Mouse (Mus musculus) left cerebral cortex, postnatal 14 days (tissue): ENCODE results near the gene Safb. TPM values are rescaled to one million over a fixed set of nuclear protein-coding genes. Genes with fewer than 3 reads are reported as not detected.
"Not testable (repeated sequence)": the region's sequence is repeated elsewhere in the genome, so short reads cannot be mapped to it uniquely, and the experiment has no call there.

Experiments
- DNase-seq, 2 experiments: peaks; one replicate each; pipeline ENCODE4 v3.0.0; 2021 to 2022; ENCODE audit warnings: low spot score in 2 of 2, mixed read lengths in 1 of 2
- intact Hi-C: fragments of 180-260 bp; cut with DNase I; formaldehyde crosslinking; loops from one replicate; pipeline ENCODE4 v1.15.1; 2025
- total RNA-seq, 2 experiments: library from RNA; stranded (reverse); gene quantifications; 2 replicates each; pipeline ENCODE4 v1.2.3; 2021

The Safb gene
- total RNA-seq, 2 experiments from 2014 or later, result 136 to 137 TPM

DNA sequence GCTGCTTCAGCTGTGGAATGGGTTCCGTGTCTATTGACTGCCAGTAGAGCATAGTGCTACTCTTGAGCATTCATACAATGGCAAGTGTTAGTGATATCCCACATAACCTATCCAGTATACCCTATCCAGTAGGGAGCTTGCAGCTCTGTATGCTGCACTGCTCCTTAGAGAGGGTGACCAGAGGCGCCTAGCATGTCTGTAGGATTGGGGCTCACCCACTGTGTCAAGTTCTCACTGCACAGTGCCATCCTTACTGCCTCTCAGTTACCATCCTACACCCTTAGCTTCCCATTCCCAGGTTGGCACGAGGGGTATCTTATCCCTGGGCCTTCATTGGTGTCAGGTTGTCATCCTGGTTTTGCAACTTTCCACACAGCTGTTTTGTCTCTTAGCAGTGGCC lies 19.8 kb downstream of the Safb start:
- intact Hi-C loops, result no loop called here
- DNase-seq, result no peak

DNA sequence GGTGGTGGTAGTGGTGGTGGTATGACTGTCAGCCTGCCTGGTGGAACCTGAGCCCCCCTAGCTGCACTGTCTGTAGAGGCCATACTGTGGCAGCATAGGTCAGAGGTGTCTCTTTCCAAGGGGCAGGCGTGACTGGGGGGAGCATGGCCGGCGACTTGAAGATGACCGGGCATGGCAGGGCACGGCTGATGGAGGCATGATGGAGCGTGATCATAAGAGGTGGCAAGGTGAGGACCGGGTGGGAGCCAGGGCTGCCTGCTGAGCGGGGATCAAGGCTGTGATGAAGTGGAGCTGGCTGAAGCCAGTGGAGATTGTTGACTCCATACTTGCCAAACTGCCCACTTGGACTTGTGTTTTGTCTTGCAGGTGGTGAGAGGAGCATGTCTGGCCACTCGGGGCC lies 20.8 kb downstream of the Safb start:
- intact Hi-C loops, result no loop called here
- no peak for DNase-seq

DNA sequence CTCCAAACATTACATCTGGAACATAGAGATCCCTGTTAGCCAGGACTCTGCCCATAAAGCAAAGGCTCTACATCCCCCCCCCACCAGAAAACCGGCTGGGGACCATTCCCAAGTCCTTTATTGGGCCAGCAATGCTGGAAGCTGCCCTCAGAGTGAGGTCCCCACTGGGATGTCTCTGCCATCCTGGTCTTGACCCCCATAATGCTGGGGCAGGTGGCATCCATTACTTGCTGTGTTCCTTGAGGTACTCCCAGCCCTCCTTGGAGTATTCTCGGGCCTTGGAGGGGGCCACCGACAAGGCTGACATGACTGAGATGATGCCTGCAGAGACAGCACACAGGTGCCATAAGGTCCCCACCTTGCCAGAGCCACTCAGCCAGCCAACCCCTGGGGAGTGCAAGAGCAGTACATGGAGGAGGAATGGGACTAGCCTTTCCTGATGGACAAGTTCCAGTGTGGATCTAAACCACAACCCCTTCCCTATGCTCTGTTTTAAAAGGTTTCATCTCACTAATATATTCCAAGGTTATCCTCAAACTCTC lies 23.0 kb downstream of the Safb start:
- no peak for DNase-seq
- intact Hi-C loops, result no loop called here

DNA sequence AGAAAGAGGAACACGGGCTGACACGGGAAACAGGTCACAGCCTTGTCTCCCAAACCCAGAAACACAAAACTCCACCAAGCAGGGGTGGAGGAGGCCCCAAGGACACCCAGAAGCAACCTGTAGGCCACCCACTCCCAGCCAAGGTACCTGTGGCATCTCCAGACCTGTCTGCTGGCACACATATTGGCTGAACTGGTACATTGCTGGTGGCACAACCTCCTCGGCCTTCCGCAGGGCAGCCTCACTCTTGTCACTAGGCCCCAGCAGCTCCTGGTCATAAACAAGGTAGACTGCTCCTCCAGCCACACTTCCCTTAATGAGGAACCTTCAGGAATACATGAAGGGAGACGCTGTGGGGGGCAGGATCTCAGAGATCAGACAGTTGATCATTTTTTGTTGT lies 24.1 kb downstream of the Safb start:
- intact Hi-C loops, result no loop called here
- no peak for DNase-seq

DNA sequence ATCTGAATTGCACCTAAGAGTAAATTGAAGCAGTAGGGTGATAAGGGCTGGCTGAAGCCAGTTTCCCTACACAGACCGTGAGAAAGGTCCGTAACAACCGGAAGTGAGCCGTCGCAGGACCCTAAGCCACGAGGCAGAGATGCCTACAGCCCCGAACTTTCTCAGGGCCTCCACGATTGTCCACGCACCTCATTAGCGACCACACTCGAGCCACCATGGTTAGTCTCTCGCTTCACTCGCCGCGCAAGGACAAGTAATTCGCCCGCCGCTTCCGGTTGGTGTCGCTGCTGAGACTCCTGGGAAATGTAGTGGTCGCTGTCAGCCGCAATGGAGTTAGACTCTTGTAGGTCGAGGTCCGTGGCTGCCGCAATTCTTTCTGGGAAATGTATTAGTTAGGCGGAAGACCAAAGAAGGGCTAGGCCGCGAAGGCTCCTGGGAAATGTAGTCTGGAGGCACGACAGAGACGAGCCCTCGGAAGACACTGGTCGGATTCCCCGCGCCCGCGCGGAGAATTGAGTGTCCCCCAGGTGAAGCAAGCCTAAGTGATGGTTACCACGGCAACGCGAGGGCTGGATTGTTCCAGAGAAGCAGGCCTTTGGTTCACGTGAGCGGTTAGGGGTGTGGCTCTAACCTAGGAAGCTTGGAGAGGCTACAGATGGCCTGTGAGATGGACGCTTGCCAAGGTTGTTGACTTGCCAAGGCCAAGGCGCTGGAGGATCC lies 25.0 kb downstream of the Safb start, which contains the start of gene 2410015M20Rik:
Gene 2410015M20Rik (minus strand): TSS at position 320 of the 720 bp plus-strand sequence.
- intact Hi-C loops, result no loop called here
- peak; percentile 97 to 98 for DNase-seq

DNA sequence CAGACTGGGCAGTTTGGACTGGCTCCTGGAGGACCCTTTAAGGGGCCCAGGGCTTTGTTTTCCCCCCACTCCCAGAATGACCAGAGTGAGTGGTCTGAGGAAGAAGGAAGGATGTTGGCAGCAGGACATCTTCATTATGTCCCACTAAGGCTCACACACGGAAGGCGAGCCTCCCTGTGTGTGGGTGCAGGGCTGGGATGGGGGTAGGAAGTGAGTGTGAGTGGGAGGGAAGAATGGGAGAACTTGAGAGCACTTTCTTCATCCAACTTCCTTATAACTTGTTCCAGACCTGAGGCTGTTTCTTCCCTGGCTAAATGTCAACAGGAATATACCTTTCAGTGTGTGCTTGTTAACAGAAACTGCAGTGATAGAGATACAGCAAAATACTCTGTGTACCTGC lies 26.7 kb downstream of the Safb start:
- intact Hi-C loops, result no loop called here
- DNase-seq, result no peak

DNA sequence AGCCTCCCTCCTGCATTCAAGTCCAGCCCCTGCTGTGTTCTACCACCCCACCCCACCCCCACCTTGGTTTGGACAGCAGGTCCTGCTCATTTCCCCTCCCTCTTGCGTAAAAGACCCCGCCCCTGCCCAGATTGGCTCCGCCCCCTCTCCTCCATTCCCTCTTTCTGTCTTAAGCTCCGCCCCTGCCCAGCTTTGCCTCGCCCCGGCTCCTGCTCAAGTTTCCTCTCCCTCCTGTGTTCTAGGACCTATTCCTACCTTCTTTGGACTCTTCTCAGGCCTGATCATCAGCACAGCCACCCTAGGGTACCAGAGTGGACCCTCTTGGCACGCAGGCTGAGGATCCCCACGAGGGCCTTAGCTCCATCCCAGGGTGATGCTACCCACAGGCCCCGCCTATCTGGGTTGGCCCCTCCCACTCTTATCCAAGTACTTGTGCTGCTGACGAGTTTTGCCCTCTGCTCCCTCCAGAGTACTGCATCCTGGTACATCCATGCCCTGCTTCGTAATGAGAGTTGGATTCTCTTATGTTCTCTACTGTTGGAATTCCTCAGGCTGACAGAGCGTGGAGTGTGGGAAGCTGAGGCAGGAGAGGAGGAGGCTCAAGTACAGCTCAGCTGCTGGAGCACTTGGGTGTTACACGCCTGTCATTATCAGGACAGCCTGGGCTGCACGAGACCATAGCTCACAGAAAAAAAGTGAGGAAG lies 27.4 kb downstream of the Safb start:
- no peak for DNase-seq
- intact Hi-C loops, result no loop called here

DNA sequence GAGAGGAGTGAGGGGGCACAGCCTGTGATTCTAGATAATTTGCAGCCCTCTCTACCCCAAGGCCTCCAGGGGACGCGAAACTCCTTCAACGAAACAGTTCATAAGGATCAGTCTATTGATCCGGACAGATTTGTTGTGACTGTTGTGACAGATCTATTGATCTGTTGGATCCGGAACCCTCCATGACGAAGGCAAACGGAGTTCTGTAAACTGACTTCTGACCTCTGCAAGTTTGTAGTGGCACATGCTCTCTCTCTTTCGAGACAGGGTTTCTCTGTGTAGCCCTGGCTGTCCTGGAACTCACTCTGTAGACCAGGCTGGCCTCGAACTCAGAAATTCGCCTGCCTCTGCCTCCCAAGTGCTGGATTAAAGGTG lies 27.9 kb downstream of the Safb start:
- intact Hi-C loops, DNase-seq: not testable (repeated sequence)

DNA sequence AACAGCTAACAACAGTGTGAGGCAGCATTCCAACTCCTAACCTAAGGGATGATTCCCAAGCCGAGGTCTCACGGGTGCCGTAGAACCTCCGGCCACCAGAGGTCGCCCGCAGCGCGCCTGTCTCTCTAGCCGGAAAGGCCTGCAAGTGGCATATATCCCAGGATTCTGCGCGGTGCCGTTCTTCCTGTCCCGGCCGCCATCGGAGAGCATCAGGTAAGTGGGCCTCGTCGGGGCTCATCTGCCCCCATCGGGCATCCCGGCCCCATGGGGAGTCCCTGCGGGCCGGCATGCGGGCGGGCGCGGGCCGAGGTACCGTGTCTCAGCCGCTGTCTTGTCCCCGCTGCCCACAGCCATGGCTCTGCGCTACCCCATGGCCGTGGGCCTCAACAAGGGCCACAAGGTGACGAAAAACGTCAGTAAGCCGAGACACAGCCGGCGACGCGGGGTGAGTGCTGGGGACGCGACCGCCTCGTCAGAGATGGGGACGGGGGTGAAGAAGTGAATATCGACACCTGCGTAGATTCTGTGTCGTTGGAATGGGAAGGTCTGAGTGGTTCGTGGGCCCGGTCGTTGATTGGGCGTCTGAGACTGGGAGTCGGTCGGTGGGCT lies 28.7 kb downstream of the Safb start, which contains the start of gene Rpl36:
Gene Rpl36 (plus strand): TSS at position 181 of the 609 bp plus-strand sequence.
- intact Hi-C loops, result no loop called here
- DNase-seq, result peak; percentile 98 to 99

DNA sequence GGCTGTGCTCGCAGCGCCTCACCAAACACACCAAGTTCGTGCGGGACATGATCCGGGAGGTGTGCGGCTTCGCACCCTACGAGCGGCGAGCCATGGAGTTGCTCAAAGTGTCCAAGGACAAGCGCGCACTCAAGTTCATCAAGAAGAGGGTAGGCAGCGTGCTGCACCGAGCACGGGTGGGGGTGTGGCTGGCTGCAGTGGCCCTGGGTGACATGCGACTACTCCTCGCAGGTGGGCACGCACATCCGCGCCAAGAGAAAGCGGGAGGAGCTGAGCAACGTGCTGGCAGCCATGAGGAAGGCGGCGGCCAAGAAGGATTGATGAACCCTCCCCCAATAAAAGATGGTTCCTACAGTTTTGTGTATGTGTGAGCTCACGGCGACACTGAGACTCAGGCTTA lies 29.3 kb downstream of the Safb start:
- DNase-seq, intact Hi-C loops: not testable (repeated sequence)

DNA sequence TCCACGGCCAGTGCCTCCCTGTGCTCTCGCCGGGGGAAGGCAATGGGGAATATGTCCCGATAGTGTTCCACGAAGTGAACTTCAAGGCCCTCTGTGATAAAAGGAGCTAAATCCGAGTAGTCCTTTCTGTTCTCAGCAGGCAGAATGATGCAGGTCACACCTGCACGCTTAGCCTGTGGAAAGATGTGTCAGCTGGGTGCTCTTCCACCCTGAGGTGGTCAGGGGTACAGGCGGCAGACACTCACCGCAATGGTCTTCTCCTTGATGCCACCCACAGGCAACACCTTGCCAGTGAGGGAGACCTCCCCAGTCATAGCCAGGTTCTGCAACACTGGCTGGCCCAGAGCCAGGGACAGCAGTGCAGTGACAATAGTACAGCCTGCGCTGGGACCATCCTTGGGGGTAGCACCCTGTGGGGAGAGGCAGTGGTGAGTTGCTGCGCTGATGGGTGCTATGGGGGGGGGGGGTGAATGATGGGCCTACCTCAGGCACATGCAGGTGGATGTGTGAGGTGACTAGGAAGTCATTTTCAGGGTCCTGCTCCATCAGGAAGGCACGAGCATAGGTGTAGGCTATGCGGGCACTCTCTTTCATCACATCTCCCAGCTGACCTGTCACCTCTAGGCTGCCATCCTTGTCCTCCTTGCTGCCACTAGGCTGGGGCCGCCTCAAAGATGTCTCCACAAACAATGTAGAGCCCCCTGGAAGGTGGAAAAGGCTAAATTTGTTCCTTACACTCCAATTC lies 29.9 kb downstream of the Safb start:
- no peak for DNase-seq
- intact Hi-C loops, result no loop called here

DNA sequence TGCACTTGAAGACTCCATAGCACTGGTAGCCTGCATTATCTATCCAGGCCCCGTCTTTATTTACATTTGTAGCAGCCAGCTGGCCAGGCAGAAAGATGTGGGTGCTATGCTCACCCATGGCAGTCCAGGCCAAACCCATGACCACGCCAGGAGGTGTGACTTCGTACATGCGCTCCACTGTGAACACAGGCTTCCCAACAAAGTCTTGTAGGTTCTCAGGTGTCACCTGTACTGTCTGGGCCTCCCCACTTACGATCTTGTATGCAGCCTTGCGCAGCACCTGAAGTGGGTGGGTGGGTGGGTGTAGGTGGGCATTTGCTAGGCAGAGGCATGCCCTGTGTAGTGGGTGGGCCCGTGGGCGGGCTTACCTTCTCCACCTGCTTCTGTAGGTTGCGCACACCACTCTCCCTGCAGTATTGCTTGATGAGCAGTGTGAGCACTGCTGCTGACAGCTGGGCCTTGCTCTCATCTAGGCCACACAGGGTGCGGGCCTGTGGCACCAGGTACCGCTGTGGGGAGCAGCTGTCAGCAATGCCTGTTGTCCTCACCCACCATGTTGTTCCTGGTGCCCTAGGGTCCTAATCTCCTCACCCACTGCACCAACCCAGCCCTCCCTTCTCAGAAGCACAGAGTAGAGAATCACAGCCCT lies 30.6 kb downstream of the Safb start:
- no peak for DNase-seq
- intact Hi-C loops, result no loop called here

DNA sequence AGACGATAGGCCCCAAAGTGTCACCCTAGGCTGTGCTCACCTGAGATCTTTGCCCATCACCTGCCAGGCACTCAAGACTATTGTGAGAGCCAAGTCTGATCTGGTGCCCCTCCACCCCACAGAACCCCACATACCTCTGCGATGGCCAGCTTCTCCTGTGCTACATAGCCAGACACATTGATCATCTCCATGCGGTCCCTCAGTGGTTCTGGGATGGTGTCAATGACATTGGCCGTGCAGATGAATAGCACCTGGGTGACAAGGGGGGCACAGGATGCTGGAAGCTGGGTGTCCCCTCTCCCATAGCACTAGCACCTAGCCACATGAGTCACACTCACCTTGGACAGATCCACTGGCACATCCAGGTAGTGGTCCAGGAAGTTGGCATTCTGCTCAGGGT lies 31.2 kb downstream of the Safb start:
- DNase-seq, result no peak
- intact Hi-C loops, result no loop called here

DNA sequence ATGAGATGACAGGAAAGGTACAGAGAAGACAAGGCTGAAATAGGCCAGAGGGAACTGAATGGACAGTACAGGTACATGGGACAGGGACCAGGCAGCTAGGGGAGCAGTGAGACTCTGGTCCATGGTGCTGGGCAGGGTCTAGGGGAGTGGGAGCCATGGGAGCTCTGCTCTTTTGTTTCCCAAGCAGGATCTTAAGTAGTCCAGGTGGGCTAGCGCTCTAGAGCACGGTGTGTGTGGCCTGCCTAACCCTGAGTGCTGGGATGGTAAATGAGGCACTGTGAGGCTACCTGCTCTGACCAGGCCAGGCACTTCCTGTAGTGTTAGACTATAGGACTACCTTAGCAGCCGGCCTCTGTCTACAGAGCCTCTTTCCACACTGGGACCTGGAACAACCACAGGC lies 32.1 kb downstream of the Safb start:
- DNase-seq, result no peak
- intact Hi-C loops, result no loop called here

DNA sequence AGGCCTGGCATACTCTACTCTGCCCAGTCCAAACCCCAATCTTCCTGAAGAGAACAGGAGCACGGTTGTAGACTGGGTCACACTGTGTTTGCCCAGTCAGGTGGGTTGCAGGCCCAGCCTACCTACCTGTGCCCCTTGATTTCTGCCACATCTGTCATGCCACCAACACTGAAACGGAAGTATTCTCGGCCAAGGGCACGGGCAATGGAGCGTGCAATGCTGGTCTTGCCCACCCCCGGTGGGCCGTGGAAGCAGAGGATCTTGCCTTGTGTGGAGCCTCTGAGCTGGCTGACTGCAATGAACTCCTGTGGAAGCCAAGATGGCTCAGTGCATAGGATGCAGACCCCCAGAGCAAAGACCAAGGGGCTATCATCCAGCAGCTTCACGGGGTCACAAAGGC lies 33.0 kb downstream of the Safb start:
- intact Hi-C loops, result no loop called here
- no peak for DNase-seq

DNA sequence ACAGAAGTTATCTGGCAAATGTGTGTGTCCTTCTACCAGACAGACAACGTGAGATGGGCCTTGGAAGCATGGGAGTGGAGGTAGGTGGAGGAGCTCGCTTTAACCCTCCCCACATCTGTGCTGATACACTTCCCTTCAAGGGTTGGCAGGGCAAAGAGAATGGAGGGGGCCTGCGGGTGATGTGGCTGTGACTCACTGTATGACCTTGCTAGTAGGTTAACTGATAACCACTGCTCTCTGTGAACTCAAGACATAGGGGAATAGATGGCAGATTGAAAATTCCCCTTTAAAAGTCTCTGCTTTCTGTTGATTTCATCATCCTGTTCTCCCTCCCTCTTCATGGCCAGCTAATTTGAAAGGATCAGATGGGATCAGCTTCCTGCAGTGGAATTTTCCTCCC lies 40.9 kb downstream of the Safb start:
- intact Hi-C loops, result no loop called here
- DNase-seq, result no peak

DNA sequence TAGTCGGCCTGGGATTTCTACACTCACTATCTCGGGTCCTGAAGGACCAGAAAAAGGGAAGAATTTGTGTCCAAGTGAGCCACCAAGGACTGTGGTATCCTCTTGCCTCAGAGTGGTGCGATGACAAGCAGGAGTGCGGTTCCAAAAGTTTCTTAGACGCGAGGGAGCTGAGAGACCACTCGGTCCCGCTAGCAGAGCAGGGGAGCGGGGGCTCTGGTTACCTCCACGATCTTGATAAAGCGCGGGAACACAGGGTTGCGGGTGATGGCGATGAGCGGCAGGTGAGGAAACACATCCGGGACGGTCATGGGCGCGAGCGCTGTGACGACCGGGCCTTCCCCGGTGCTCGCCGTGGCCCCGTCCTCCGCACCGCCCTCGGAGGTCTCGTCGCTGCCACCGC lies 41.6 kb downstream of the Safb start:
- intact Hi-C loops, result loop anchor here (2.0 kb wide), 1 partner anchor 43 kb away; no protein-coding TSS in a partner anchor
- DNase-seq, result no peak

DNA sequence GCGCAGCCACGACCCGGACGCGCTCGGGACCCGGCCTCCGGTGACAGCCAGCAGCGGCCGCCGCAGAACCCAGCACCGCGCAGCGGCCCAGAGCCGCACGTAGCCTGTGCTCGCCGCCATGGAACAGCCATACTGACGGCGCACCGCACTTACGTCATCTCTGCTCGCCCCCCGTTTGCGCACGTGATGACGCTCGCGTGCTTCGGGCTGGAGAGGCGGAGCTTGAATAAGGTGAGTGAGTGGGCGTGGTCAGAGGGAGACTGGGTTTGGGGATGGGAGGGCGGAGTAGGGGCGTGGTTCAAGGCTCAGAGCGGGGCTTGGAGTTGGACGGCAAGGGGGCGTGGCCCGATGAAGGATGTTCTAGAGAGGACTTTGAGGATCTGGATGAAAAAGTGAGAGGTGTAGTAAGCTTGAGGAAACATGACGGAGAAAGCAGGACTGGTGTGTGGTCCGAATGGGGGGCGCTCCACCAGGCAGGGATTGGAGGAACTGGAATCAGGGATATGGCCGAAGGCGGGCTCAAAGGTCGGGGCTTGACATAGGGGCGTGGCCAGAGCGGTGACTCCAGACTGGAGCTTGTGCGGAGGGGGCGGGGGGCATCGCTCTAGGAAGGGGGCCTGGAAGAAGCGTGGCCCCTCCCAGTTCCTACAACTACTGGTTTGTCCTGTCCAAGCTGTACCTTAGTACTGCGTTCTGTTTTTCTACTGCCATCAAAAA lies 42.3 kb downstream of the Safb start, which contains the start of gene Lonp1:
Gene Lonp1 (minus strand): TSS at position 134 of the 717 bp plus-strand sequence.
- intact Hi-C loops, result loop anchor here (2.0 kb wide), 1 partner anchor 42 kb away; no protein-coding TSS in a partner anchor

More for the DNA sequence above, 42.3 kb downstream of the Safb start, which contains the start of gene Lonp1:
- peak; percentile 92 to 97 for DNase-seq
